Mouse (Mus musculus) layer of hippocampus, postnatal 14 days (tissue): Measurements from ENCODE around the gene Akap9. TPM values are rescaled to one million over a fixed set of nuclear protein-coding genes. Genes with fewer than 3 reads are reported as not detected.
"Not testable (repeated sequence)": the region's sequence is repeated elsewhere in the genome, so short reads cannot be mapped to it uniquely, and the experiment has no call there.

Experiments used
- DNase-seq, 2 experiments: peaks; one replicate each; pipeline ENCODE4 v3.0.0; 2021 to 2022; ENCODE audit warnings: low spot score in 2 of 2, mixed read lengths in 1 of 2
- total RNA-seq, 2 experiments: library from RNA; stranded (reverse); gene quantifications; 2 replicates each; pipeline ENCODE4 v1.2.3; 2021

Akap9 gene
- total RNA-seq, 2 experiments from 2014 or later = 64.1 to 68.1 TPM

DNA sequence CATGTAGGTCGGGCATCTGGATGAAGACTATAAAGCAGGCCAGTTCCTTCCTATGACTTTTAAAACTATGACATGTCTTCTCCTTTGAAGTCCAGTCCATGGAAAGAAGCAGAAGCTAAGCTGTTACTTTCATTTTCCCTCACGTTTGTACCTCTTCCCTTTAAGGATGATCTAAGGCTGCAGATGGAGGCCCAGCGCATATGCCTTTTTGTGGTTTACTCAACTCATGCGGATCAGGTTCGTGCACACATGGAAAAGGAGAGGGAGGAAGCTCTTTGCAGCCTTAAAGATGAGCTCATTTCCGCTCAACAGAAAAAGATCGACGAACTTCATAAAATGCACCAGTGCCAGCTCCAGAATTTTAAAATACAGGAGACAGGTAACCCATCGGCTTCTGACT, 40.6 kb downstream of the Akap9 start:
- DNase-seq = no peak

DNA sequence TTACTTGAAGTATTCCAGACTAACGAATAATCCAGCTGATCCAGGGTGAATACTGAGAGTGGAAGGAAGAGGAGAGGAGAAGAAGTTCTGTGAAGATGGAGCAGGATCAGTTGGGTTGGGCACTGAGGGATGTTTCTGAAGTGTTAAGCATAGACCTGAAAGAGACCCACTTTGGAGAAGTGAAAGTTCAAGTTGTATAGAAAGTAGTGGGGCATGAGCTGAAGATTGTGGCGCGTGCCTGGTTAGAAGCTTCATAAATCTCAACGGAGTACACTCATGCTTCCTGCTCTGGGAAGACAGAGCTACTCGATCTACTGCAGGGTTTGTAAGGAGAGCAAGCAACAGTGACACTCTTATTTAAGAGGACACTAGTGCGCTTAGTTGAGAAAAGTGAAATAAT, 41.3 kb downstream of the Akap9 start:
- no peak for DNase-seq

DNA sequence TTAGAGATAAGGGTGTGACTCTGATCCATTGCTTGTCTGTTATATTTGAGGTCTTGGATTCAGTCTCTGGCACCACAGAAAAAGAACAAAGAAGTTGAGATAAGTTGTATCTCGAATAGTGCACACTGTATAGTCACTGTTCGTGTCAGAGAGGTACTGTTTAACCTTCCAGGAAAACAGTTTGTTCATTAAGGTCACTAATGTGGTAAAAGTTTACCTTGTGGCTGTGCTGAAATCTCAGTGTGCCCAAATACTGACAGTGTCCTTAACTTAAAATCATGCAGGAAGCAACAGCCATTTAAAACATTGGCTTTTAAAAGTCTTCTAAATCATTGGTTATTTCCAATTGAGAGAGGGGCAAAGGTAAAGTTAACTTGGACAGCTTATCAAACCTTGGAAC, 43.1 kb downstream of the Akap9 start:
- no peak for DNase-seq

DNA sequence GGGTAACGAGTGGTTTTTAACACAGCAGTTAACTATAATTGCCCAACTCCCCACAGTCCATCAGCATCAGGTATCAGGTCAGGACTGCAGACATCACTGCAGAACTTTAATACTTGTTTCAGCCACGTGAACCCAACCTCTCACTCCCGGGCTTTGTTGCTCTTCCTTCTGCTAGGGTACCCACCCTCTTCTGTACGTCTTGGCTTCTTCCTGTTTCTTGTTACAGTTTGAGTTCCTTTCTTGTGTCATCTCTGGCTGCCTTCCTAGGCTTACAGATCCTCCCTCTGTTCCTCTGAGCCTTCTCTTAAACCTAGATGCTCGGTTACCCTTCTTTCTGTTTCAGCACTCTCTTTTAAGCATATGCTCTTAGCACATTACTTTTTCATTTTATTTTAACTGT, 45.9 kb downstream of the Akap9 start:
- DNase-seq = no peak

DNA sequence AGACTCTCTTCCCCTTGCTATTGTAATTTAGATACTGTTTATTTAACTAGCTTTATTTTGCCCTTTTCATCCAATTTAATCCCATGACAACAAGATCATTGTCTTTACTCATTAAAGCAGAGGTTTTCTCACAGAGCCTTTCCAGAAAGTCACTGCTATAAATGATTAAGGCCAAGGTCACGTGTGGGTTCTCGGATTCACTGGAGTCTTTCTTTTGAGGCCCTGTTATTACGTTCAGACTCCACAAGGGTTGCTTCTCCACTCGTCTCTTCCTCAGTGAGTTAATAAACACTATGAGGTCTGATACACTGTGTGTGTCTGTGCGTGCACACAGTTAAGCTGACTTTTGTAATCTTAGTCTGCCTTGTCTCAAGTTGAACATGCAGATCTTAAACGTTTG, 47.0 kb downstream of the Akap9 start:
- no peak for DNase-seq

DNA sequence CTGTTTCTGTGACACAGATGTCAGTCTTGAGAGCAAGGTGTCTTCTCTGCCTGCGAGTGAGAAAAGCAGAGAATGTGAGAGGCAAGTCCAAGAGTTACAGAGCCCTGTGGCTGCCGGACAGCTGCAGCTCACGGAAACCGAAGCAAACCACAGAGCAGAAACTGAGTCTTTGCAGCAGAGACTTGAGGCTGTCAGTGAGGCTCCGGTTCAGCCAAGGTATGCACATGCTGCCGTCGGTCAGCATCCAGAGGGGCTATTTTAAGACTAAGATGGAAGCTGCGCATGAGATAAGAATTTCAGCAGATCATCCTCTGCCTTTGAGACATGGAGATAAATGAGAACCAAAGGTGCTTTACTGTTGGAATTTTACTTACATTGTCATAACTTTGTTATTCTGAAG, 48.3 kb downstream of the Akap9 start:
- no peak for DNase-seq

DNA sequence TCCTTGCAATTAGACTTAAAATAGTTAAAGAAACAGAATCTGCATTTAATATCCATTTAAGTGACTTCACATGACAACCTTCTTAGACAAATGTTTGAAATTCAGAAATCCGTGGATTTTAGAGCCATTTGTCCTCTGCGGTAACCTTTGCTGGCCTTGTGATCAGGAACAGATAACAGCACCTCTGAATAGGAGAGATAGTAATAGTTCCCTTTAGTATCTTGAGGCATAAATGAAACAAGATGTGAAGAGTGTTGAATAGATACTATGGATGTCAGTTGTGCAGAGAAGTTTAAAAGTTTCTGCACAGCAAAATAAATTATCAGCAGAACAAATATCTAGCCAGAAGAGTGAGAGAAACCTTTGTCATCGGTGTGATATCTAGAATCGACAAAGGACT, 50.0 kb downstream of the Akap9 start:
- no peak for DNase-seq

DNA sequence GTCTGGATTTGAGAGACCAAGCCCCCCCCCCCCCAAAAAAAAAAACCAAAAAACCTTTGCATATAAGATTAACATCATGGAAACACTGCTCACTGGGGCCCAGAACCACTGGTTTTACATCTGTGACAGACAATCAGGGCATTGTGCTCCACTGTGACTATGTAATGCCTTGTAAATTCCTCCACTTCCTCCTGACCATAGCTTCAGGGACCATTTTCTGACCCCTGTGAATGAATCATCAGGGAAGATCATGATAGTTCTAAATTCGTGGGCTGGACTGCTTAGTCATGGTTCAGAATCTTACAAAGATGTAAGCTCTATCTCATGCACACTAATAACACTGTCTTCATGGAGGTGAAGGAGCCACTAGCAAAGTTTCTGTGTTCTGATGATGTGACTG, 61.8 kb downstream of the Akap9 start:
- DNase-seq = no peak

DNA sequence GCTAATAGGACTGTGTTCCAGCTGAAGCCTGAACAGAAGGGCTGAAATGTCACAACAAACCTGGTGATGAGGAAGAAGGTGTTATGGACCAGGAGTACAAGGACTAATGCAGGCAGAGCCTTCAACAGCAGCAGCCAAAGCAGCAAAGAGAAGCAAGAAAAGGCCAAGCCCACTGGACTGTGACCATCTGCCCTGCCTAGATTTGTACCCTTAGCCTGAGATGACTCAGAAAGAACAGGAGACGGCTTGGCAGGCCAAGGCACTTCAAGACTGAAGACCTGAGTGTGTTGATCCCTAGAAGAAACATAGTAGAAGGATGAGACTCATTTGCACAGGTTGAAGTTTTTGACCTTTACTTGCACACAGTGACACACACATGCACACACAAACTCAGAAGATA, 62.6 kb downstream of the Akap9 start:
- DNase-seq = no peak

DNA sequence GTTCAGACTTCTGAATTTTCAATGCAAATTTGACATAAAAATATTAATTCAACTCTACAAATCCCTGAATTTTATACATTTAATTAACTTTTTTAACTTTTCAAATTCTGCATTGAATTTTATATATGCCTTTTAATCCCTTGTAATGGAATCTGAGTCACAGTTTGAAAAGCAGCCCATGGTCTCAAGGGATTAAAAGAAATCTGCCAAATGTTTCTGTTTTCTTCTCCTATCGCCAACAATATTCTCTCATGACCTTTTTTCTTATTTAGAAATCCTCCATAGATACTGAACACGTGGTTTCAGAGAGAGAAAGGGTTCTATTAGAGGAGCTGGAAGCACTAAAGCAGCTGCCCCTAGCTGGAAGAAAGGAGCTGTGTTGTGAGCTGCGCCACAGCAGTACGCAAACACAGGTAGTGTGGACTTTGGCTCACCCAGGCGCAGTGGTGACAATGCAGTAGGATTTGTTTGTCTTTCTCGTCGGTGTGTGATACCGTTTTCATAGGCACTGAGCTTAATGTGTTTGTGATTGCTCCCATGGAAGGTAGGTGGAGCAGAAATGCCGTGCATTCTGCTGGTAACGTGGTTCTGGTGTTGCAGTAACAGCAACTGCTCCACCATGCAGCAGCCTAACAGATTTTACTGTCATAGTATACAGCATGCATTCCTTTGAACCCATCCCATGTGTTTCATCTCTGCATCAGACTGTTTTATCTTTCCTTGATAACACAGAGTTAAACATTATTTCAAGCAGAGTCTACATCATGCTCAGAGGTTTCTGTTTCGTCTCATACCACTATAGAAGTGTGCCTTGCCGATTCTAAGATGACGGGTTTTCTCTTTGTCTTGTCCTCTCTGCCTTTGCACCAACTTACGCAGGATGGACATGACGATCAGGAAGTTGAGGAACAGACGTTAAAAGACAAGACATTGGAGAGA, 76.9 kb downstream of the Akap9 start:
- DNase-seq = no peak

DNA sequence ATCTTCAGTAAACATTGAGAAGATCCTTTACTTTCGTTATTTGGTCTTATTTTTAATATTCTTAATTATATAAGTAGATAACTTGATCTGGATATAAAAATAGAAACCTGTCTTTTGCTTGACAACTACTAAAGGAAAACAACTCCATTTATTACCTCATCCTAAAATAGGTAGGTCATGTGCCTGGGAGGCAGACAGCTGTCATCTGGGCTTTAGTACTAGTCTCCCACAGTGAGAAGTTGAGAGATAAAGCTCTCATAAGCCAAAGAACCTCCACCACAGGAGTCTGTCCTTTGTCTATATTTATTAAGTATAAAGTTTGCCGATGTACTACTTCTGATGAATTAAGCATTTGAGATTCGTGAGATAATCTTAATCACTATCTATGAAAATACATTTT, 78.8 kb downstream of the Akap9 start:
- no peak for DNase-seq

DNA sequence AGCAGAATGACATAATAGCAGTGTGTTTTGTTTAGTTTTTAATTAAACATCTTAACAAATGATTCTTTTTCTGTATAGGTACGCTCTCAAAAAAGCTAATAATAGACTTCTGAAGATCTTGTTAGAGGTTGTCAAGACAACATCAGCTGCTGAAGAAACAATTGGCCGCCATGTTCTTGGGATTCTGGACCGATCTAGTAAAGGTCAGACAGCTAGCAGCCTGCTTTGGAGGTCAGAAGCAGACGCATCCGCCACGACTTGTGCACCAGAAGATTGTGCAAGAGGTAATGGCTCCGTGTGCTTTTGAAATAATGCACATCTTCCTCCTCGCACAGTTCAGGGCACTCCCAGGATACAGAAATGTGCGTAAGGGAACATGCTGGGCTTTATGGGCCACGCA, 80.4 kb downstream of the Akap9 start:
- DNase-seq = no peak

DNA sequence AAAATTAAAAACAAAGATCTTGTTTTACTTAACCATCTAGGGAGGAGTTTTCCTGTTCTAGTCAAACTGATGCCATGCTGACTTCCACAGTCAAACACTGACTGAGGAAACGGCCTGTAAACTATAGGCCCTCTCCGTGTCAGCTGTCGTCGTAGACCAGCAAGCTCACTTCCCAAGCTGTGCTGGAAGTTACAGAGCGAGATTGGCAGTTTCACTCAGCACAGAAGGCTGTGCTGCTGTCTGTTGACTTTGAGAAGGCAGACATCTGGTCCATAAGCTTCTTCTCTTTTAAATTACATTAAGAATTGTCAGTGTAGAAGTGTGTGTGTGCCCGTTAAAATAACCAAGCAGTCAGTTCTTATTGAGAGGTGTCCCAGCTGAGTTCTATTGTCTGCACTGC, 81.7 kb downstream of the Akap9 start:
- DNase-seq = peak in 1 of 2 experiments; percentile 21

DNA sequence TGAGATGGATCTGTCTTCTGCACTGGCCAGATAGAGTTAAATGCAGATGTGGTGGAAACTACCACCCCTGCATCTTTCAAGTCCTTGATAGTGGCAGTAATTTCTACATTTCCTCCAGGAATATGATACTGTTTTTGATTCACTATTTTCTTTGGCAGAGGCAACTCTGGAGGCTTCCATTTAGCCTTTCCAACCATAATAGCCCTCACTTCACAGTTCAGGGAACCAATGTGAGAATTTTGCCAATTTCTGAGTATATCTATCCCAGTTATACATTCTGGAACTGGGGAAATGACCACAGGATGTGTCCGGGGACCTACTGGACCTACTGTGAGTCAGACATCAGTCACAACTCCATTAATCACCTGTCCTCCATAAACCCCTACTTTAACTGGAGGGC, 89.8 kb downstream of the Akap9 start:
- DNase-seq = not testable (repeated sequence)

DNA sequence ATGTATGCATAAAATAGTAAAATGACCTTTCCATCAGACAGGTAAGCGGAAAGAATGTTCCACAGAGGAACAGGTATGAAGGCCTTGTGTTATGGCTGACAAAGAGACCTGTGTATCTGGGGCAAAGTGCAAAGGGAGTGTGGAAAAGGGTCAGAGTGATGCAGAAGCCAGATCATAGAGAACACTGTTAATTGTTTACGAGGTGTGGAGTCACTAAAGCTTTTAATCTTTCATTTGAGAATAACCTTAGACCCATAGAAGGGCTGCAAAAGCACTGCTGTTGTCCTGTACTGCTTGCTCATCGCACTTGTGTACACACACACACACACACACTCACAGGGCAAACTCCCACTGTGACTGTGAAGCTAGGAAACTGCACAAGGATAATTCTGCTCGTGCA, 91.5 kb downstream of the Akap9 start:
- DNase-seq = no peak

DNA sequence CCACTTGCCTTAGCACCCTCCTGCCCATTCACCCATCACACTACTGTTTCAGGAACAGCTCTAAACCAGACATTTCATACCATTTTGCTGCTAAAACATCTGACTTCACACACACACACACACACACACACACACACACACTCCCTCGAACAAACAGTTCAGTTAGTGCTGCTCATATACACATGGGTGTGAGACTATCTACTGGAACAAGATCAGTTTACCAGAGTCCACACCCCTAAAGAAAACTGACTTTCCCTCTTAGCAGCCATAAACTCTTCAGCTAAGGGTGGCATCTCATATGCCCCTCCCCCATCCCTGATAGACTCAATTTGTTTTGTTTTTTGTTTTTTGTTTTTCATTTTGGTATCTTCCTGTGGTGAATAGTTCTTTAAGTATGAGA, 92.2 kb downstream of the Akap9 start:
- no peak for DNase-seq

DNA sequence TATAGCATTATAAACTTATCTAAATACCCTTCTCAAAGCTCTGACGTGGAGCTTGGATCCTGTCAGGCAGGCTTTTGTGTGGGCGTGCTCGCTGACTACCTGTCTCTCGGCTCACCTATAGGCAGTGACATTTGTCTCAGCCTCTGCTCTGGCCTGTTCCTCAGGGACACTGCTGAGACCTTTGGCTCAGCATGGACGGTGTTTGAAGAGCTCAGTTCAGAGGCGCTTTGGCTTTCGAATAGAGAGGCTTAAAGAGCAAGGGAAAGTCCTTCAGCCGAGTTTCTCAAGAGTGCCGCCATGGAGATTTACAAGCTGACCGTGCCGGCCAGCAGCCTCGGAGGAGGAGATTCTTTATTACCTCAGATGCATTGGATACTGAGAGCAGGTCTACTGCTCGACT, 95.3 kb downstream of the Akap9 start:
- no peak for DNase-seq

DNA sequence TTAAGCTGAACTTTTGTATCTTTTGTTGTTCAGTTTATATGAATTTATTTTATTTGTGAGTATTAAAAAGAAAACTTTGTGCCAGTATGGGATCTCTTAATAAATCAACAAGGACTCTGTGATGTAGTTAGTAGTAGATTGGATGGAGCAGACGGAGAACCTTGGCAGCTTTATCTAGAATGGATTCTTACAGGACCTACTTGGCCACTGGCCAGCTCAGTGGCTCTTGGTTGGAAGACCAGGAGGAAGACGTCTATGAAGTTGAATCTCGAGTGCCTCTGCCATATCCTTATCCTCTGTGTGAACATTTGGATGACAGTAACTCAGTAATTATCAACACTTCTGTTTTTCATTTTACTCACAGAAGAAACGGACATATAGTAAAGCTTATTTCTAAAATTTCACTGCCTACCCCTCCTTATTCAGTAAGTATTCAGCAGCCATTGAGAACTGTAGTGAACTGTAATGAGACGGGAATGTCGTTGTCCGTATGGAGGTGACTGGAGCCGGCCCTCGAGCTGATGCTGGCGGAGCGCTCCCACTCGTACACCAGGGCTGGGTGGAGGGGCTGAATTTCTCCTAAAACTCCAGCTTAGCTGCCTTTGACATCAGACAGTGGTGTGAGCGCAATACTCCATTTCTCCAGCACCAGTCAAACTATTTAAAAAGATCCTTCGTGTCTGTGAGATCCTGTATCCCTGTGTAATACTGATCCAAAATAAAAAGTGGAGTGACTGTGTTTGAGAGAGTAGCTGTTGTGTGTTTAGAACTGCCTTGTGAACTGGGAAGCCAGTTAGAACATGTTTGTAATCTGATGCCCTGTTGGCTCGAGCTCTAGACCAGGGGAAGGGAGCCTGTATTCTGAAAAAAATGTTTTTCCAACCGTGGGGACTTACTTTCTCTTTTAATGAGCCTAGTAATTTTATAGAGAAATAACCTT, 96.2 kb downstream of the Akap9 start:
- no peak for DNase-seq

DNA sequence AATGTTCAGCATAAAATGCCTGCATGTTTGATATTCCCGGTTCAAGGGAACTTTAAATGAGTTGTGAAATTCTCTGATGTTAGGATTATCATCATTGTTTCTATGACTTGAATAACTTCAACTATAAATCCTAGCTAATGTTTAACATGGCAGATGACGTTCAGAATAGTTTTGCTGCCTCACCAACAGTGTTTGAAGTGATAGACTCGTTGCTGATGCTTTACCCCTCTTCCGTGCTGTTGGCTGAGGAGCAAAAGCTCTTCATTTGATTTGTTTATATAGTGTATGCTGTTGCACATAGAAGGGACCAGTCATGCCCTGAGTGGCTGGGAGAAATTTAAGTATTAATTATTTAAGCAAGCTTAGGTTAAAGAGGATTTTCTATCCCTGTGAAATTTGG, 96.9 kb downstream of the Akap9 start:
- DNase-seq = no peak

DNA sequence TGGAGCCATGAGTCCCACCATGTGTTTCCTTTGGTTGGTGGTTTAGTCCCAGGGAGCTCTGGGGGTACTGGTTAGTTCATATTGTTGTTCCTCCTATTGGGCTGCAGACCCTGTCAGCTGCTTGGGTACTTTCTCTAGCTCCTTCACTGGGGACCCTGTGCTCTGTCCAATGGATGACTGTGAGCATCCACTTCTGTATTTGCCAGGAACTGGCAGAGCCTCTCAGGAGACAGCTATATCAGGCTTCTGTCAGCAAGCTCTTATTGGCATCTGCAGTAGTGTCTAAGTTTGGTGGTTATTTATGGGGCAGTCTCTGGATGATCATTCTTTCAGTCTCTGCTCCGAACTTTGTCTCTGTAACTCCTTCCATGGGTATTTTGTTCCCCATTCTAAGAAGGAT, 98.5 kb downstream of the Akap9 start:
- DNase-seq = not testable (repeated sequence)

DNA sequence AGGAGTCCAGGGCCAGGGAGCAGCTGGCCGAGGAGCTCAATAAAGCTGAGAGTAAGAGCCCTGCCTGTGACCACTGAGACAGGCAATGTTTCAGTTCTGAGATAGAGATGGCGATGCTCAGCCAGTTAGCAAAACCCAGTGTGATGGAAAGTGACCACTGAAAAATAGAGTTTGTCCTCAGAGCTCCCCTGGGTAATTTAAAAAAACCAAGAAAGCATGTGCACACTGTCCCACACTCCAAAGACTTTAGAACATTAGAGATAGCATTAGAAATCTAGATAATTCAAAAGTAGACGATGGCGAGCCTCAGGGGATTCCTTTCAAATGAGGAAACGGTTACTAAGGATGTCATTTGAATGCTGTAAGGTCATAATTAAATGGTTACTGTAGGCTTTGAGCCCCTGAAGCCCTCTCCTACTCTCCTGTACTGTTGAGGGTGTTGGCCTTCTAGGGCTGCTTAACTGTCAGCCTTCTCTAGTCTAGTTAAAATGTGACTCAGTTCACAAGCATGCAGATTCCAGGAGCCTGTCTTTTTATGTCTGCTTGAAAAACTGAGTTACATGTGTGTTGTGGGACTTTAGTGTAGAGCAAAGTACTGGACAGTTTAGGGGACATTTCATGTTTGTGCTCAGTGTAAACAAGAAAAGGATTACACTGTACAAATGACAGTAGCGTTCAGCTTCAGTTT, 100.8 kb downstream of the Akap9 start:
- no peak for DNase-seq

DNA sequence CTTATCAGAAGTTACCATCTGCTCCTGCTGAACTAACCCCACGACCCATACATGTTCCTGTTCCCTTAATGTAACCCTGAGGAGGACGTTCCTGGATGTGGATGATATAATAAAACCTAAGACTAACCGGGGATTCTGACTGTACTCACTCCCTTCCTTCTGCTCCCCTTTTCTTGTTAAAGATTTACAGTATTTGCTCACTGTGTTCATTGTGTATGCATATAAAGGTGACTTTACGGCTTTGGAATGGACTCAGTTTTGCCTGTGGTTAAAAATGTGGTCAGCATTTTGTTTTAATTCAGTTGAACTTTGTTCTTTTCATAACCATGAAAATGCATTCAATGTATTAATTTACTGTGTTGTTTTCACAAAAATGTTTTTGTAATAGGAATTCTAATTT, 104.0 kb downstream of the Akap9 start:
- DNase-seq = no peak
